Mouse (Mus musculus) kidney, adult 2 months (tissue): ENCODE data around the gene Nlgn2.

Source experiments
- CTCF ChIP-seq: fragments of 200-500 bp; conservative IDR thresholded peaks from 2 replicates; pipeline ENCODE4 v1.5.1; 2011; ENCODE audit warnings: low read depth, mild to moderate bottlenecking, control low read depth, low read length, moderate library complexity, mixed read lengths; ENCODE audit not compliant: insufficient read depth, insufficient read length
- POLR2A ChIP-seq: fragments of 200-500 bp; IDR thresholded peaks from one replicate; pipeline ENCODE4 v1.6.1; 2011; ENCODE audit warnings: low read depth, low read length, control low read depth

GRCm38 (mm10) chr11:69833554-69833953 is 4.0 kb downstream of the Nlgn2 start:
- TF ChIP-seq CTCF (no peak), POLR2A (no peak)
